Mouse (Mus musculus): ENCODE results near the gene Il23r.

Gene Il23r

DNA sequence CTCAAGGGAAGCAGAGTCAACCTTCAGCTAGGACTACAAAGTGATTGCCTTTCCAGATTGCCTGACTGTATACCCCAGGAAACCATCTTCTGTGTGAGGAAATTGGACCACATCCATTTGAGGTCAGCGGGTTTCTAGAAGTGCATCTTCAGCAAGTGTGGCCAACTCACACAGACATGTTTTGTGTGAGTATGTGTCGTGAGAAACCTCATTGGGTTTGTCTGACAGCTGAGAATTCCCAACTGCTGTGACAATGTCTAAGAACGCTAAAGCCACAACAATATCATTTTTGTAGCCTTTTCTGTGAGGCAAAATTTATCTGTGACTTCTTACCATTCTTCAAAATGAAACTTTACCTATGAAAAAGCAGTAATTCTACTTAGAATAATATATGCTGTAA, 59.8 kb downstream of the Il23r start:
- DNase-seq (ENCODE audit: low read depth): no peak

DNA sequence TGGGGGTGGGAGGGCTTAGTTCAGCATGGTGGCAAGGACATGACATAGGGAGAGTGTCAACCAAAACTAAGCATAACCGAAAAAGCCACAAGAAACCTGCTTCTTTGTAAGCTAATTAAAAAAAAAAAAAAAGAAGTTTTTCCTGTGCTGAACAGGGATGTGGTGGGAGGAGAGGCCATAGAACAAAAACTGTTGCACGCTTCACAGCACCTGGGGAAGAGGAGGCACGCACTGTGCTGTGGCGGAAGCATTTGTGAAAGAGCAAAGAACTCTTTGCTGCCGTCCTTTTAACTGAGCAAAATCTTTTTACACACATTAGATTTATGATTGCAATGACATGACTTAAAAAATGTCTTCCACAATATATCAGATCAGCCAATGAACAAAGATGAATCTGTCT, 69.9 kb downstream of the Il23r start:
- no peak for DNase-seq (ENCODE audit: low read depth)

DNA sequence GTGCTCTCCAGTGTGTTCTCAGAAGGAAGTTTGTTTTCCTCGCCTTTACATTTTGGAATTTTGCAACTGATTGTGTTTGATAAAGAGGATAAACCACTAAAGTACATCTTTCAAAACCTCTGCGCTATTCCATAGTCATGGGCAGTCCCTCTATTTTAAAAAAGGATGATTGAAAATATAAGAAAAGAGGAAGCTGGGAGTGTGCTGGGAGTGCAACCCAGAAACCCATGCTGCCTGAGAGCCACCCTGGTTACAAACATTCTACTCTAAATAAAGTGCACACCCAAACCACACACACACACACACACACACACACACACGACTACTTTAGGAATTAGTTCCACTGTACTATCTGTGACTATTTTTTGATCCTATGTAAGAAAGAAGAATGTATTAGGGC, 75.1 kb downstream of the Il23r start:
- DNase-seq (ENCODE audit: low read depth): no peak

DNA sequence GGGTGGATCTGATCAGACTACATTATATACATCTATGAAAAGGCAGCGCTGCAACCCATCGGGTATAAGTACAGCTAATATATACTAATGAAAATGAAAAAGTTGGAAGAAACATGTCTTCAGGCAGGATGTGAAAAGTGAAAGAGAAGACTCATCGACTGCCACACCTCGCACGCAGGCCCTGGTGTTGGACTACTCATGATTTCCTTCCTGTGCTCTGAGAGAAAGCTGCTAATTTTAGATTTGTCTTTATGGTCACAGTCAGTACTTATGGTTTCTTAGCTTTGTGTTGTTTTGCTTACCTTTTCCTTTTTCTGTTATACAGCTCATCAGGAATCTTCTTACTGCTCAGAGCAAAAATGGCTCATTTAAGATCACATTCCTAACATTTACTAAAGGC, 76.4 kb downstream of the Il23r start:
- DNase-seq (ENCODE audit: low read depth): peak; percentile 56

DNA sequence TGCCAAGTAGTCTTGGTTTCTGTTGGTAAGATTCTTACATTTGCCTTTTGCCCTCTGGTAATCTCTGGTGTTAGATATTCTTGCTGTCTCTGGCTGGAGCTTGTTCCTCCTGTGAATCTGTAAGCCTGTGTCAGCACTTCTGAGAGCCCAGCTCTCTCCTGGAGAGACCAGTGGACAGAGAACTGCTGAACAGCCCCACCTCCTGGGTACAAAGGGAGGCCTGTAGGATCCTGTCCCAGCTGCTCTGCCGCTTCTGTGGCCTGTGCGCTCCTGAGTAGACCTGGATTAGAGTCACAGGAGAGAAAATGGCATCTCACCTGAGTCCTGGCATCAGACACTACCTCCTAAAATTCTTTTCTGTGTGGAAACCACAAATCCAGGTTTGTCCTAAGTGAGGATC, 78.3 kb downstream of the Il23r start:
- no peak for DNase-seq (ENCODE audit: low read depth)

DNA sequence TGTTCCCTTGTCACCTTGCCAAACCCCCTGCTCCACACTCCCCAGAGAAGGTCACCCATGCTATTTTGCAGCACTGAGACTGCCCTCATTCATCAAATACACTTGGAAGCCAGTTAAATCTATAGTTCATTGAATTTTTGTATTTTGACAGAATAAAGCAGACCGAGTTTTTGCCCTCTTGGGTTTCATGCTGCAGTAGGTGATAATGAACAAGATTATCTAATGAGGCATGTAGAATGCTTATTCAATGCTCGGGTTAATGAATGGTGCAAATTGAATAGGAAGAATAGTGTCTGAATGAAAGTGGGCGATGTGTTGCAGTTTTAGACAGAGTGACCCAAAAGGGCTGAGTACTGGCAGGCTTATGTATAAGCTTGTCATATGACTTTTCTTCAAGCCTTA, 86.4 kb downstream of the Il23r start:
- DNase-seq (ENCODE audit: low read depth): no peak

DNA sequence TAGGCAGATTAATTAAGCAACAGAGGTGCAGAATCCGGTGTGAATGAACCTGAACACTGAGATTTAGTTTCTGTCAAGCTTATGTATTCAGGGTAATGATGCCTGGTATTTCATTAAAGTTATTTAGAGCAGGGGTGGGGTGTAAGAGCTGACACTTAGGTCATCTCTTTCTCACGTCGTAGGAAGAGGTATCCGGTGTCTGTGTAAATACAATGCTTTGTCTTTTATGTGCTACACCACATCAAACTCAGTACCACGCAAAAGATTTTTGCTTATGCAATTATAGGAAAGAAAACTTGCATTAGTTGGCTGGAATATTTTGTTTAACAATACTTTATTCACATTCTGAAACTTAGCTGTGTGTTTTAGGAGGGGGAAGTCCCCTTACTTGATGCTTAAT, 92.1 kb downstream of the Il23r start:
- DNase-seq (ENCODE audit: low read depth): peak; percentile 9

DNA sequence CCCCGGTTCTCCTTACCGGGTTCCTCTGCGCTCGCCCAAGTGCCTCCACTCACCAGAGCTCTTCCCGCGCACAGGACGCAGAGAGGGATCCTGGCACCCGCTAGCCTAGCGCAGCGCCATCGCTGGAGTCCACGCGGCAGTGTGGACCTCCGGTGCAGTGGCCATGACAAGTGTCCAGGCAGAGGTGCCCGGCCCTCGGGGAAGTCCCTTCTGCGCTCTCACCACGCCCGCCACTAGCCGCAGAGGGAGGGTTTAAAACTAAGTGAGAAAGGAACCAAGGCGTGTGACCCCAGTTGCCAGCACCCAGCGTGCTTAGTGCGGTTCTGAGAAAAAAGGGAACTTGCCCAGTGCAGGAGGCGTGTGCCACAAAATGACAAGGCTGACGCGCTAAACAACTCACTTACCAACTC, 115.7 kb downstream of the Il23r start, which contains the start of gene Il12rb2:
Gene Il12rb2 (minus strand): TSS at position 207 of the 410 bp plus-strand sequence.
- peak; percentile 68 for DNase-seq (ENCODE audit: low read depth)
